Mouse (Mus musculus) liver, embryonic 16.5 days (tissue): ENCODE results near the gene Six4. TPM values are rescaled to one million over a fixed set of nuclear protein-coding genes. Genes with fewer than 3 reads are reported as not detected.
A peak's percentile ranks its signal among the peaks of the same experiment; 100 is the strongest.
"Not testable (repeated sequence)": the region's sequence is repeated elsewhere in the genome, so short reads cannot be mapped to it uniquely, and the experiment has no call there.

Experiments used
- ATAC-seq: fragments of 200-750 bp; cut with Nextera tagmentation; 2 replicates; pipeline ENCODE4 v1.8.0; 2017; ENCODE audit warnings: low read depth, mild to moderate bottlenecking, moderate number of reproducible peaks, moderate library complexity
- H3K27ac ChIP-seq: fragments of 300-500 bp; sonication (generic); 2 replicates; pipeline ENCODE4 v1.5.1; 2014; ENCODE audit warnings: mild to moderate bottlenecking, low read length
- H3K27me3 ChIP-seq: fragments of 300-500 bp; sonication (generic); 2 replicates; pipeline ENCODE4 v1.6.1; 2014; ENCODE audit warnings: low read depth, low read length, mixed read lengths; ENCODE audit not compliant: control insufficient read depth, insufficient read depth
- H3K36me3 ChIP-seq: fragments of 300-500 bp; sonication (generic); 2 replicates; pipeline ENCODE4 v1.6.1; 2014; ENCODE audit warnings: mild to moderate bottlenecking; ENCODE audit not compliant: control insufficient read depth, insufficient read depth
- H3K4me1 ChIP-seq: fragments of 300-500 bp; sonication (generic); 2 replicates; pipeline ENCODE4 v1.6.1; 2014; ENCODE audit warnings: low read depth, low read length, mixed read lengths; ENCODE audit not compliant: control insufficient read depth
- H3K4me2 ChIP-seq: fragments of 300-500 bp; sonication (generic); 2 replicates; pipeline ENCODE4 v1.6.1; 2014; ENCODE audit warnings: low read depth, low read length, mixed read lengths
- H3K4me3 ChIP-seq: fragments of 300-500 bp; sonication (generic); 2 replicates; pipeline ENCODE4 v1.5.1; 2014; ENCODE audit warnings: low read depth, mild to moderate bottlenecking, low read length
- H3K9ac ChIP-seq: fragments of 300-500 bp; sonication (generic); 2 replicates; pipeline ENCODE4 v1.6.1; 2014; ENCODE audit warnings: low read depth, low read length
- H3K9me3 ChIP-seq: fragments of 300-500 bp; sonication (generic); replicated peaks from 2 replicates; pipeline ENCODE4 v1.6.1; 2016; ENCODE audit warnings: low read length; ENCODE audit not compliant: control insufficient read depth
- WGBS: fragments of 180-500 bp; shearing (Covaris S2); extraction: QIAGEN DNeasy Blood & Tissue Kit; methylation state at CpG from one replicate; pipeline ENCODE4 v1.1.7; 2014; ENCODE audit not compliant: insufficient replicate concordance; 5-methylcytosine and 5-hydroxymethylcytosine counted together
- polyA plus RNA-seq: library from polyadenylated mRNA; unstranded; fragments of >200 nt; fragmentation: Nextera tagmentation; extraction: Ambion mirVana; gene quantifications from 2 replicates; pipeline ENCODE4 v1.2.1, GENCODE M21; 2015

Six4 gene
- polyA plus RNA-seq, 1 experiment from 2014 or later: 0.06 TPM

DNA sequence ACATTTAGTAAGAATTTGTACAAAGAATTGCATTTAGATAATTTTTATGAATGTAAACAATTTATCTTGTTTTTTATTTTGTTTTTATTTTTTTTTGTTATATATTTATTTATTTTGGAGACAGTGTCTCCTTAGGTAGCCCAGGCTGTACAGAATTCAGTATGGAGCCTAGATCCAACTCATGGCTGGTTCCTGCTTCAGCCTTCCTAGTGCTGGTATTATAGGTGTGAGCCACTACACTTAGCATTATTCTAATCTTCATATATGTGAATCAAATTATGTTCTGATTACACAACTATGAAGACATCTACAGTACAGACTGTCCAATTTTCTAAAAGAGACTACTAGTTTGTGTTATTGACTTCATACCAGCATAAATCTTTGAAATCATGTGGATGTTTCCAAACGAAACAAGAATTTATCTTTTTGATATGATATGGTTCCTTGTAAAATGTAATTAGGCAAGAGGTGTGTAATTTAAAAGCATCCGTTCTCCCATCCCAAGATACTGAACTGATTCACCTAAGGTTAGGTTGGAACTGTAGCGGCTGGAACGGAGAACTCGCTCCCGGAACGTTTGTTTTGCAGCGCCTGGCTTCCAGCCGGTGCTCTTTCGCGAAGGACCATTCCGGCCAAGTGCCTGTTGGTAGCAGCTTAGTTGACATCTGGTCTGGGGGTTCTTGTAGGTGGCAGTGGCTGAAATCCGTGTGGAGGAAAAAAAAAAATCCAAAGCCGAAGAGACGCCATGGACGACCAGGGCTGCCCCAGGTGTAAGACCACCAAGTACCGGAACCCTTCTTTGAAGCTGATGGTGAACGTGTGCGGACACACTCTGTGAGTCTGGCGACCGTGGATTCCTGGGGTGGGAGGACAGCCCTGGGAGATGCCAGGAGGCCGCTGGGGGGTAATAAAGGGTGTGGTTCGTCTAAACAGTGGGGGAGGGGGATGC, 10.1 kb upstream of the Six4 start, which contains the start of gene Mnat1:
Gene Mnat1, plus strand, starts transcription at position 625 of the 949 bp plus-strand sequence.
- peak within 1 kb of the TSS; percentile 48; the same call in 1 of the 2 replicates for H3K27ac ChIP-seq
- no peaks in the 10 kb centered on the region for H3K9me3 ChIP-seq
- H3K27me3 ChIP-seq: no peaks in the 10 kb centered on the region
- peak; percentile 68 for ATAC-seq
- H3K36me3 ChIP-seq: no peaks in the 10 kb centered on the region
- H3K9ac ChIP-seq: peak within 1 kb of the TSS; percentile 77
- H3K4me2 ChIP-seq: peak within 1 kb of the TSS; percentile 66
- H3K4me3 ChIP-seq: peak within 1 kb of the TSS; percentile 86
- peaks cover 4% of the 10 kb centered on the region for H3K4me1 ChIP-seq
- 1% methylated on average over 23 of the region's 23 CpGs for WGBS

DNA sequence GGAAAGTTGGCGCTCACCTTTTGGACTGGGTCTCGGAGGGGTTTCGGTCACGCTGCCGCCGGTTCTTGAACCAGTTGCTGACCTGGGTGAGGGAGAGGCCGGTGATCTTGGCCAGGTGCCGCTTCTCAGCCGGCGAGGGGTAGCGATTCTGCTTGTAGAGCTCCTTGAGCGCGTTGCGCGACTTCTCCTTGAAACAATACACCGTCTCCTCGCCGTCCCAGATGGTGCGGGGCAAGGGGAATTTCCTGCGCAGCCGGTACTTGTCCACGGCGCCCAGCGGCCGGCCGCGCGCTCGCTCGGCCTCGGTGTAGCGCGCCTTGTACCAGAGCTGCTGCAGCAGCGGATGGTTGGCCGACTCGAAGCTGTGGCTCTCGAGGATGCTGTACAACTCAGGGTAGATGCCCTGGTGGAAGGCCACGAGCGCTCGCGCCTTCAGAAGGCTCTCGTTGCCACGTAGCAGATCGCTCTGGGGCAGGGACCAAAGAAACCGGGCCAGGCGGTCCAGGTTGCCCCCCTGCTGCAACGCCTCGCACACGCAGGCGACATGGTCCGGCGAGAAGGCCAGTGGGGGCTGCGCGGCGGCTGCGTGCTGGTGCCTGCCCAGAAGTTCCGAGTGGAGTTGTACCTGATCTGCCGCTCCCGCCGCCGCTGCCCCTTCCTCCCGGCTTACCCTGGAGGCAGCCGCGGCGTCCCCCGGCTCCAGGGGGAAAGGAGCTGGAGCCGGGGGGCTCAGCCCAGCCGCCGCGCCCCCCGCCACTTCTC, 749 bp downstream of the Six4 start:
- Histone ChIP-seq H3K4me1 (no peaks in the 10 kb centered on the region; the same call in none of the 2 replicates), H3K9me3 (no peaks in the 10 kb centered on the region), H3K4me3 (peak overlapping the region; percentile 54), H3K27ac (no peak overlapping the region), H3K27me3 (peaks cover 68% of the 10 kb centered on the region), H3K4me2 (peak overlapping the region; percentile 74), H3K36me3 (no peaks in the 10 kb centered on the region), H3K9ac (no peak overlapping the region)
- ATAC-seq: no peak
- under 1% methylated on average over 58 of the region's 71 CpGs for WGBS

DNA sequence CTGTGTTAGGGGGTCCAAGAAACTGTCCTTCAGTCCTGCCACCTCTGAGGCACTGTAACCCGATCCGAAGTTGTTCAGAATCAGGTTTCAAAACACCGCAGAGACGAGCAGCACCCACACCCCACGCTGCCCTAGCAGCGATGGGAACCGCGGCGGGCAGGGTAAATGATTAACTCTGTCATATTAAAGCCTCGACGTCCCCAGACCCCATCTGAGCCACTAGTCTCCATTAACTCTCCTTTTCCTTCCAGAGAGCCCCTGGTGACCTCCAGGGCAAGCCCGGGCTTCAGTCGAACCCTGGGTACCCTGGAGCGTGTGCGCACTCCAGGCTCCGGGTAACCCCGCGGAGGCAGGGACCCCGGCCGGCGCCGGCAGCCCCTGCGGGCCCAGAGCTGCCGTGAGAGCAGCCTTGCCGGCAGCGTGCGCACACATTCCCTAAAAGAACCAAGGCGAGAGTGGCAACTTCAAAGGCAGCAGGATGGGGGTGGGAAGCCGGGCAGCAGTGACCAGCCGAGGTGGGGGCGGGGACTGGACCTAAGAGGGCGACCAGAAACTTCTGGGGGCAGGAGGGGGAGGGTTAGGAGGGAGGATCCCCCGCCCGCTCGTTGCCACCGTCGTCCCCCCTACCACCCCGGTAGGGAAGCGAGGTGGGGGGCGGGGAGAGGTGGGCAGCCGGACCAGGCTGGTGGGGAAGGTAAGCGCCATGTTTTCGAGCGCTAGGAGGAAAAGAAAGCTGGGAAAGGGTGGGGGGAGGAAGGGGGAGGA, 1.5 kb downstream of the Six4 start:
- peak overlapping the region; percentile 74 for H3K4me2 ChIP-seq
- ATAC-seq: no peak
- H3K36me3 ChIP-seq: no peaks in the 10 kb centered on the region
- WGBS: under 1% methylated on average over 42 of the region's 44 CpGs
- H3K9ac ChIP-seq: no peak overlapping the region
- peak overlapping the region; percentile 54 for H3K4me3 ChIP-seq
- H3K27me3 ChIP-seq: peaks cover 68% of the 10 kb centered on the region
- no peak overlapping the region for H3K27ac ChIP-seq
- H3K9me3 ChIP-seq: no peaks in the 10 kb centered on the region
- H3K4me1 ChIP-seq: no peaks in the 10 kb centered on the region; the same call in none of the 2 replicates

DNA sequence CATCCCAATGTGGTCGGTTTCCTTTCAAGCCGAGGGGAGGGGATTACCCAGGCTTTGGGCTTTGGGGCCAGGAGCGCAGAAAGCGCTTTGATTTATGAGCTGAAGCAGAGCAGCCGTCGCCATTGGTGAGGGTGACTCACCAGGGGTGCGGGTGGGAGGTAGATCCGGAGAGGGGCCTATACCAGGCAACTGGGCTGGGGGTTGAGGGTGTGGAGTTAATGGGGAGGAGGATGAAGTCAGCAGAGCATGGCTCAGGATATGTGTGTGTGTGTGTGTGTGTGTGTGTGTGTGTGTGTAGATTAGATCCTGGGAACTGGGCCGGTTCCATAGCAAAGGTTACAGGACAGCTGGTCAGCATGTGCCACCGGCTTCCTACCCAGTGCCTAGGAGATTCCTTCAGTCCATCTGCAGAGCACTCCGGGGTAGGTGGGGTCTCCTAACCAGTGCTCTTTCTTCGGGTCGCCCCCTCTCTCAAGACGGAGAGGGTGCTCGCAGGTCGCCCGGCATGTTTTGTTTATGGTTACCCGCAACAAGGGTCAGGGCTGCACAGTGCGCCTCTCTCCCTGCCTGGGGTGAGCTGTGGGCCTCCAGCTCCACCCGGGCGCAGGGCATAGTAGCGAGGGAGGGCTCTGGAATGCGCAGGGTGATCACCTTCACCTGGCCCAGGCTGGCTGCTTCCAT, 2.7 kb downstream of the Six4 start:
- Histone ChIP-seq H3K36me3 (no peaks in the 10 kb centered on the region), H3K27ac (no peak overlapping the region), H3K4me3 (no peak overlapping the region), H3K9ac (no peak overlapping the region), H3K4me1 (no peaks in the 10 kb centered on the region; the same call in none of the 2 replicates), H3K4me2 (no peak overlapping the region), H3K9me3 (no peaks in the 10 kb centered on the region), H3K27me3 (peaks cover 63% of the 10 kb centered on the region)
- no peak for ATAC-seq
- WGBS: 8% methylated on average over 23 of the region's 23 CpGs

DNA sequence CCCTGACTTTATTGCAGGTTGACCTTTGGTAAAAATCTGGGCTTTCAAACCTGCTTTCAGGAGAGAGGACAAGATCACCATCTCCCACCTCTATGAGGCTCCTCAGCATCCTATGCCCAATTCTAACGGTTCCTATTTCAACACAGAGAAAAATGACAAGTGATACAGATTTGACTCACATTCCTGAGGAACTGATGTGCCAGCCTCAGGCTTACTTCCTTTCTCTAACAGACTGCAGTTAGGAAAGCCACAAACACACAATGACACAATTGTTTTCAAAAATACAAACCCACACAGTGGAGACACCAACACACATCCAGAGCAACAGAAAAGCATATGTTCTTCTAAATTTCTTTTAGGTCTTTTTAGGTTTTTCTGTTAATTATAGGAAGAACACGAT, 5.4 kb downstream of the Six4 start:
- no peak overlapping the region for H3K4me3 ChIP-seq
- H3K27me3 ChIP-seq: peaks cover 43% of the 10 kb centered on the region
- no peaks in the 10 kb centered on the region for H3K9me3 ChIP-seq
- H3K9ac ChIP-seq: no peak overlapping the region
- no peak overlapping the region for H3K27ac ChIP-seq
- no peak for ATAC-seq
- no peaks in the 10 kb centered on the region for H3K36me3 ChIP-seq
- 38% methylated on average over 2 of the region's 2 CpGs for WGBS
- no peak overlapping the region for H3K4me2 ChIP-seq
- H3K4me1 ChIP-seq: no peaks in the 10 kb centered on the region; the same call in none of the 2 replicates

DNA sequence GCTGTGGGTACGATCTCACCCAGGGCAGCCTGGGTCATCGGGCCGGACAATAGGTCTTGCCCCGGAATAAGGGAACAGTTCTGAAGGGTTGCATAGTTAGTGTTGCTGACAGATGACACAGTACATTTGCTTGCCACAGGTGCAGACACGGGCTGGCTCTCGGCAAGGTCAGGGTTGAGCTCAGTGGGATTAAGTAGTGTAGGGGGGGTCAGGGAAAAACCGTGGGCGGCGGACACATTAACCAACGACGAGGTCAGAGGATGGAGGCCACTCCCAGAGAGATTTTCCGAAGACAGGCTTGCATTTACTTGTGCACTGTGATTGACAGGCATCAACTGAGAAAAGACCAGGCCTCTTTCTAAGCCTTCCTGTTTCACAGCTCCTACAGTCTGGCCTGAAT, 9.5 kb downstream of the Six4 start:
- Histone ChIP-seq H3K4me1 (no peaks in the 10 kb centered on the region), H3K27ac (no peak overlapping the region), H3K4me2 (no peak overlapping the region), H3K4me3 (no peak overlapping the region), H3K27me3 (peaks cover 3% of the 10 kb centered on the region; the same call in 1 of the 2 replicates), H3K36me3 (no peaks in the 10 kb centered on the region), H3K9me3 (no peaks in the 10 kb centered on the region), H3K9ac (no peak overlapping the region)
- 82% methylated on average over 12 of the region's 12 CpGs for WGBS
- ATAC-seq: no peak

DNA sequence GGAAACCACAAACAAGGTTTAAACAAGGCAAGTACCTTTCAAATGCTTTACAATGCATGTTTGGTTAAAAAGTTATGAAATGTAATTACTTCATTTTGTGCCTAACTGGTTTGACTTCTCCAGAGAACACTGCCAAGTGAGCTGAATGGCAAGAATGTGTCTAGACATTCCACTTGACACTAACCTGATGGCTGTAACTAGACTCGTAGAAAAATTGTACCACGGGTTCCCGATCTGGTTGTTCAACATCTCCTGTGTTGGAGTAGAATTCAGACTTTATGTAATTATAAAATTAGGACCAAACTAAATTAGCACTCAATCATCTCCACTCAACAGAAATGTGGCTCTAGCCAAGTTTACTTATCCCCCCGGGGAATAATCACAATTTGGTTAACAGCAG, 14.7 kb downstream of the Six4 start:
- Histone ChIP-seq H3K27ac (no peak overlapping the region), H3K9ac (no peak overlapping the region), H3K9me3 (no peaks in the 10 kb centered on the region), H3K4me3 (no peak overlapping the region), H3K36me3 (no peaks in the 10 kb centered on the region), H3K4me2 (no peak overlapping the region), H3K27me3 (no peaks in the 10 kb centered on the region), H3K4me1 (no peaks in the 10 kb centered on the region)
- ATAC-seq: no peak
- 73% methylated on average over 4 of the region's 4 CpGs for WGBS

DNA sequence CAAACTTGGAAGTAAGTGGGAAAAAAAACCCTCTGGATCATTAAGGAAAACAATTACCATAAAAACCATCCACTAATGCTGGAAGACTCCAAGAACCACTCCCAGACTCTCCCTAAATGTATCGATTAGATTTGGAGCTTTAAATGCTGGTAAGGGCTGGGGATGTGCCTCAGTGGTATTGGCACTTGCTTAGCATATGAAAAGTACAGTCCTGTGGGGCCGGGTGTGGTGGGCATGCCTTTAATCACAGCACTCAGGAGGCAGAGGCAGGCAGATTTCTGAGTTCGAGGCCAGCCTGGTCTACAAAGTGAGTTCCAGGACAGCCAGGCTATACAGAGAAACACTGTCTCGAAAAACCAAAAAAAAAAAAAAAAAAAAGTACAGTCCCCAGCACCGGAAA, 17.1 kb downstream of the Six4 start:
- not testable (repeated sequence) for H3K4me1 ChIP-seq, H3K27me3 ChIP-seq, H3K4me2 ChIP-seq, ATAC-seq, H3K27ac ChIP-seq, H3K9me3 ChIP-seq, H3K9ac ChIP-seq, H3K4me3 ChIP-seq, H3K36me3 ChIP-seq
- WGBS: 70% methylated on average over 5 of the region's 5 CpGs
